Mouse (Mus musculus) ES-E14 (cell line): ENCODE results near the gene Glrx5. TPM values are rescaled to one million over a fixed set of nuclear protein-coding genes. Genes with fewer than 3 reads are reported as not detected.

Experiments used
- DNase-seq: peaks from one replicate; pipeline ENCODE4 v3.0.0-alpha.2; 2013; ENCODE audit warnings: low read depth, low spot score
- H3K27ac ChIP-seq: 2 replicates; pipeline ENCODE4 v1.5.1; 2012; ENCODE audit warnings: low read depth, mild to moderate bottlenecking, low read length, moderate library complexity, mixed read lengths; ENCODE audit not compliant: poor library complexity, insufficient read depth, severe bottlenecking
- H3K36me3 ChIP-seq: 2 replicates; pipeline ENCODE4 v1.6.1; 2012; ENCODE audit warnings: mild to moderate bottlenecking, low read length, moderate library complexity, mixed read lengths; ENCODE audit not compliant: control insufficient read depth, poor library complexity, insufficient read depth, severe bottlenecking
- H3K4me1 ChIP-seq, 2 experiments: fragments of 150-350 bp in 1 of 2; sonication (generic) in 1 of 2; 2 replicates each; pipeline ENCODE4 v1.6.1; 2012; ENCODE audit warnings: low read length in 2 of 2, mild to moderate bottlenecking in 1 of 2, mixed read lengths in 1 of 2; ENCODE audit not compliant: control insufficient read depth in 2 of 2, insufficient read depth in 2 of 2, poor library complexity in 1 of 2
- H3K4me3 ChIP-seq, 2 experiments: fragments of 150-350 bp in 1 of 2; sonication (generic) in 1 of 2; 2 replicates each; pipeline ENCODE4 v1.5.1; 2012; ENCODE audit warnings: low read length in 2 of 2, low read depth in 1 of 2, mild to moderate bottlenecking in 1 of 2, mixed read lengths in 1 of 2; ENCODE audit not compliant: insufficient read depth in 1 of 2, poor library complexity in 1 of 2, severe bottlenecking in 1 of 2
- H3K9ac ChIP-seq: 2 replicates; pipeline ENCODE4 v1.6.1; 2012; ENCODE audit warnings: low read depth, mild to moderate bottlenecking, low read length, mixed read lengths; ENCODE audit not compliant: poor library complexity, insufficient read depth, severe bottlenecking
- H3K9me3 ChIP-seq: fragments of 150-350 bp; sonication (generic); 2 replicates; pipeline ENCODE4 v1.6.1; 2012; ENCODE audit warnings: low read depth, mild to moderate bottlenecking, low read length; ENCODE audit not compliant: control insufficient read depth, insufficient read depth
- CHD2 ChIP-seq: IDR thresholded peaks from 2 replicates; pipeline ENCODE4 v1.6.1; 2014; ENCODE audit warnings: mild to moderate bottlenecking, low read depth, low read length, inconsistent platforms
- HCFC1 ChIP-seq: IDR thresholded peaks from 2 replicates; pipeline ENCODE4 v1.6.1; 2012; ENCODE audit warnings: low read length, inconsistent platforms, borderline replicate concordance; ENCODE audit not compliant: insufficient read depth
- MAFK ChIP-seq: IDR thresholded peaks from 2 replicates; pipeline ENCODE4 v1.6.1; 2014; ENCODE audit warnings: mild to moderate bottlenecking, low read depth, low read length, inconsistent platforms; ENCODE audit not compliant: insufficient read depth
- ZC3H11A ChIP-seq: IDR thresholded peaks from 2 replicates; pipeline ENCODE4 v1.6.1; 2012; ENCODE audit warnings: low read depth, mild to moderate bottlenecking, inconsistent platforms, low read length, borderline replicate concordance
- ZNF384 ChIP-seq: IDR thresholded peaks from 2 replicates; pipeline ENCODE4 v1.6.1; 2012; ENCODE audit warnings: low read depth, low read length, inconsistent platforms
- in situ Hi-C, 2 experiments: fragments of 600-800 bp; cut with MboI; formaldehyde crosslinking; loops; one replicate each; pipeline ENCODE4 v1.15.1; 2025; ENCODE audit warnings: low sequenced_read_pairs in 2 of 2, inconsistent platforms in 1 of 2; ENCODE audit not compliant: unreplicated experiment in 2 of 2
- total RNA-seq: library from RNA; depleted of rRNA; stranded (reverse); fragments of 300-350 nt; gene quantifications from 2 replicates; pipeline ENCODE4 v1.2.3, GENCODE M21; 2012

Gene Glrx5
- total RNA-seq, 1 experiment, result 39.4 TPM

DNA sequence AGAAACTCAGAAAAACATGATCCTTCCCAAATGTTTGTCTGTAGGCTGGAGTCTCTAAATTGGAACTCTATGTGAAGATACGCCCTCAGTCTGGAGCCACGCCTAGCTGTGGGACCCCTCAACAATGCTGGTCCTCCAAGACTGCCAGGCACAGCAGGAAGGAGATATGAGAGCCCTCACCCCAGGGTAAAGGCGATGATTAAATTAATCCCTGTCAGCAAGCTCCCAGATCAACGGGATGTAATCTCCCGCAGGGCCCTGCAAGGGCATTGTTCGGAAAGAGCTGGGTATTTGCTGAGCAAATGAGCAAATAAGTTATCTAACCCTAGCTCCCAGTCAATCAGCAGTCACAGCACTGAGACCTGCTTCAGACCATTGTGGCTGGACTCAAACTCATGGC, 33.9 kb upstream of the Glrx5 start:
- Histone ChIP-seq H3K4me1 (peaks cover 4 to 26% of the 10 kb centered on the region in 2 experiments; a peak in 3 of 4 replicates), H3K27ac (no peak overlapping the region), H3K4me3 (no peak overlapping the region), H3K9me3 (no peaks in the 10 kb centered on the region), H3K9ac (no peak overlapping the region), H3K36me3 (no peaks in the 10 kb centered on the region)
- no peak for DNase-seq
- no peak for TF ChIP-seq ZNF384
- no peak for TF ChIP-seq MAFK
- in situ Hi-C loops, result no loop called here

DNA sequence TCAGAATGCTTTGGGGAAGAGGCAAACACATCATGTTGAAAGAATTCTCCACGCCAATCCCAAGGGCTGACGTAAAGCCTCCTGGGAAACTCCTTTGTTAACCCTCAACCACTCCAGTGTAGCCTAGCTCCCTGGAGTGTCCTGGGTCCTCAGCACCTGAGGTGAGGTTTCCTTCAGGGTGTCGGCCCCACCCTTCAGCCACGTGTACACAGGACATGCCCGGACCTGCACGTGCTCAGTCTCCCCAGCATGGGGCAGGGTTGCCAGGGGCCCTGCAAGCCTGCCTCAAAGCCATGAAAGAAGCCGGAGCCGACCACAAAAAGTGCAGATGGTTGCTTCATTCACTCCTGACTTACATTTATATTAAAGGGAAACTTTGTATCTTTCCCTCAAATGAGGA, 33.3 kb upstream of the Glrx5 start:
- Histone ChIP-seq H3K4me3 (no peak overlapping the region), H3K27ac (no peak overlapping the region), H3K36me3 (no peaks in the 10 kb centered on the region), H3K9me3 (no peaks in the 10 kb centered on the region), H3K9ac (no peak overlapping the region), H3K4me1 (peaks cover 4 to 28% of the 10 kb centered on the region in 2 experiments; a peak in 3 of 4 replicates)
- DNase-seq, result no peak
- in situ Hi-C loops, result no loop called here
- TF ChIP-seq MAFK (no peak), CHD2 (no peak), HCFC1 (no peak), ZNF384 (no peak), ZC3H11A (no peak)

DNA sequence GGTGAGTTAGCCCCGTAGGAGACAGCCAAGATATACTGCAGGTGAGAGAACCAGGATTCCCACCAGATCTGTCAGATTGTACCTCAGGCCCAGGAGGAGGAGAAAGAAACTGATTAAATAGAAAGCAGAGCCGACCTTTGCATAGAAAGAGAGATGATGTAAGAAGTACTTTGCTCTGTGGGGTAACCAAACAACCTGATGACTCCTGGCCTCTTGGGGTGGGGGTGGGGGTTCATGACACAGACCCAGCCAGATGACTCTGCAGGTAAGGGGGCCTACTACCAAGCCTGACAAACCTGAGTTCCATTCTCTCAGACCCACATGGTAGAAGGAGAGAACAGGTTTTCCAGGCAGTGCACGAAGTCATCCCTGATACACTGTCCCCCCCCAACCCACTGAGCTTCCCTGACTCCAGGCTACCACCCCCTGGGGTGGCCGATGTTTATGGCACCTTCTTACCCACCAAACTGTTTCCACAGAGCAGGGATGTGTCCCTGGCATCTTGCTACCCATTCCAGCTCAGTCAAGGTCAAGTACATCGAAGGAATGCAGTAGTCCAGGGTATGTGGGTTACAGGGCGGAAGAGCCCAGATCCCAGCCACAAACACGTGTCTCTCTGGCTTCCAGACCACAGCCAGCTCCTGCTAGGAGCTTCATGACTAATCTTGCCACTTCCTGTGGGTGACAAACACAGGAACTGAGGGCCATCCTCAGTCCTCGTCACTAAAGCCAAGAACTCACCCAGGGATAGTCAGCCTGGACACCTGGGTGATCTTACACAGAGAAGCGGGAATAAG, 31.8 kb upstream of the Glrx5 start:
- H3K4me3 ChIP-seq, result no peak overlapping the region
- no peaks in the 10 kb centered on the region for H3K36me3 ChIP-seq
- no peak overlapping the region for H3K27ac ChIP-seq
- peaks cover 4 to 29% of the 10 kb centered on the region in 2 experiments; a peak in 3 of 4 replicates for H3K4me1 ChIP-seq
- in situ Hi-C loops, result no loop called here
- no peaks in the 10 kb centered on the region for H3K9me3 ChIP-seq
- TF ChIP-seq HCFC1, result no peak
- no peak for TF ChIP-seq MAFK
- TF ChIP-seq CHD2, result no peak
- TF ChIP-seq ZNF384, result no peak
- no peak for TF ChIP-seq ZC3H11A
- no peak for DNase-seq
- no peak overlapping the region for H3K9ac ChIP-seq

DNA sequence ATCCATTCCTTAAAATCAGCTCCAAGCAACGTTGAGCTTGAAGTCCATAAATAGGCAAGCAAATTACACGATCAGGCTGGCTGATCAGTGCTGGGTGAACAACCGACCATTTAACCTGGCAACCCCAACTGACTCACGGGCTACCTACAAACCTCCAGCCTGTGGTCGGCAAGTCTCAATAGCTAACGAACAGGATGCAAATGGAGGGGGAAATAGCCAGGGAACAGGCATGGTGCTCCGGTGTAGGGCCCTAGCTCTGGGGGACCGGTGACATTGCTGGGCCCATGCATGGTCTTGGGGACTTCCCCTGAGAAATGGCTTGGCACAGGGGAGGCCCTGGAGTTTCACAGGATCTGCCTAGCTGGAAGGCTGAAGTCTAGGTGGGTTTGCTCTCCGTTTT, 31.2 kb upstream of the Glrx5 start:
- in situ Hi-C loops, result no loop called here
- no peak for DNase-seq
- Histone ChIP-seq H3K9ac (no peak overlapping the region), H3K27ac (no peak overlapping the region), H3K36me3 (no peaks in the 10 kb centered on the region), H3K9me3 (no peaks in the 10 kb centered on the region), H3K4me3 (no peak overlapping the region), H3K4me1 (peaks cover 4 to 28% of the 10 kb centered on the region in 2 experiments; a peak in 3 of 4 replicates)
- TF ChIP-seq HCFC1 (no peak), ZC3H11A (no peak), ZNF384 (no peak), MAFK (no peak), CHD2 (no peak)
